Mouse (Mus musculus) limb, embryonic 15.5 days (tissue): ENCODE measurements around the gene Gm44805. TPM values are rescaled to one million over a fixed set of nuclear protein-coding genes. Genes with fewer than 3 reads are reported as not detected.

Experiments
- ATAC-seq: fragments of 200-750 bp; cut with Nextera tagmentation; 2 replicates; pipeline ENCODE4 v1.8.0; 2017; ENCODE audit warnings: low read depth, moderate TSS enrichment; ENCODE audit not compliant: insufficient number of reproducible peaks, low FRiP score, low TSS enrichment
- H3K27ac ChIP-seq: fragments of 300-500 bp; sonication (generic); 2 replicates; pipeline ENCODE4 v1.5.1; 2015; ENCODE audit warnings: moderate library complexity, mild to moderate bottlenecking, inconsistent platforms
- H3K27me3 ChIP-seq: fragments of 300-500 bp; sonication (generic); 2 replicates; pipeline ENCODE4 v1.6.1; 2015; ENCODE audit warnings: inconsistent platforms
- H3K36me3 ChIP-seq: fragments of 300-500 bp; sonication (generic); 2 replicates; pipeline ENCODE4 v1.6.1; 2015; ENCODE audit warnings: inconsistent platforms
- H3K4me1 ChIP-seq: fragments of 300-500 bp; sonication (generic); 2 replicates; pipeline ENCODE4 v1.6.1; 2015; ENCODE audit warnings: inconsistent platforms
- H3K4me2 ChIP-seq: fragments of 300-500 bp; sonication (generic); 2 replicates; pipeline ENCODE4 v1.6.1; 2015; ENCODE audit warnings: mild to moderate bottlenecking, inconsistent platforms
- H3K4me3 ChIP-seq: fragments of 300-500 bp; sonication (generic); 2 replicates; pipeline ENCODE4 v1.5.1; 2015; ENCODE audit warnings: mild to moderate bottlenecking, inconsistent platforms
- H3K9ac ChIP-seq: fragments of 300-500 bp; sonication (generic); 2 replicates; pipeline ENCODE4 v1.6.1; 2015; ENCODE audit warnings: inconsistent platforms
- H3K9me3 ChIP-seq: fragments of 300-500 bp; sonication (generic); 2 replicates; pipeline ENCODE4 v1.6.1; 2016; ENCODE audit warnings: inconsistent platforms
- WGBS: fragments of 180-500 bp; shearing (Covaris S2); methylation state at CpG from one replicate; pipeline ENCODE4 v1.1.7; 2015; 5-methylcytosine and 5-hydroxymethylcytosine counted together
- polyA plus RNA-seq: library from polyadenylated mRNA; unstranded; fragments of >200 nt; fragmentation: Nextera tagmentation; extraction: Ambion mirVana; gene quantifications from 2 replicates; pipeline ENCODE4 v1.2.1, GENCODE M21; 2015

The Gm44805 gene
- polyA plus RNA-seq, 1 experiment from 2014 or later = not detected

GRCm38 (mm10) chr7:19713598-19713997 lies 32.4 kb upstream of the Gm44805 start:
- Histone ChIP-seq H3K27me3 (no peaks in the 10 kb centered on the region), H3K9ac (no peak overlapping the region), H3K4me1 (peaks cover 24% of the 10 kb centered on the region), H3K36me3 (peaks cover 55% of the 10 kb centered on the region), H3K9me3 (no peaks in the 10 kb centered on the region), H3K4me2 (no peak overlapping the region), H3K27ac (no peak overlapping the region), H3K4me3 (no peak overlapping the region)
- 87% methylated on average over 9 of the region's 9 CpGs for WGBS
- ATAC-seq = no peak

- peaks cover 57% of the 10 kb centered on the region for H3K36me3 ChIP-seq
- no peak overlapping the region for H3K4me2 ChIP-seq
- H3K27me3 ChIP-seq = no peaks in the 10 kb centered on the region
- H3K9ac ChIP-seq = no peak overlapping the region
- 42% methylated on average over 4 of the region's 4 CpGs for WGBS
- no peak overlapping the region for H3K27ac ChIP-seq
- H3K4me1 ChIP-seq = peaks cover 24% of the 10 kb centered on the region
- ATAC-seq = no peak
- no peak overlapping the region for H3K4me3 ChIP-seq
- H3K9me3 ChIP-seq = no peaks in the 10 kb centered on the region
These were observed 32.0 kb upstream of the Gm44805 start for GRCm38 (mm10) chr7:19713196-19713595.

- Histone ChIP-seq H3K4me1 (peaks cover 24% of the 10 kb centered on the region), H3K36me3 (peaks cover 61% of the 10 kb centered on the region), H3K9me3 (no peaks in the 10 kb centered on the region), H3K4me3 (no peak overlapping the region), H3K4me2 (no peak overlapping the region), H3K27me3 (no peaks in the 10 kb centered on the region), H3K9ac (no peak overlapping the region), H3K27ac (no peak overlapping the region)
- 74% methylated on average over 4 of the region's 4 CpGs for WGBS
- no peak for ATAC-seq
These were observed 31.2 kb upstream of the Gm44805 start for GRCm38 (mm10) chr7:19712414-19712813.

GRCm38 (mm10) chr7:19710650-19711049 lies 29.4 kb upstream of the Gm44805 start:
- Histone ChIP-seq H3K36me3 (peaks cover 65% of the 10 kb centered on the region), H3K9me3 (no peaks in the 10 kb centered on the region), H3K4me3 (no peak overlapping the region), H3K4me1 (peaks cover 16% of the 10 kb centered on the region), H3K4me2 (no peak overlapping the region), H3K27me3 (no peaks in the 10 kb centered on the region), H3K27ac (no peak overlapping the region), H3K9ac (no peak overlapping the region)
- ATAC-seq = no peak
- WGBS = 89% methylated on average over 10 of the region's 10 CpGs

- H3K9me3 ChIP-seq = no peaks in the 10 kb centered on the region
- H3K9ac ChIP-seq = no peak overlapping the region
- 92% methylated on average over 7 of the region's 7 CpGs for WGBS
- peaks cover 12% of the 10 kb centered on the region for H3K4me1 ChIP-seq
- no peaks in the 10 kb centered on the region for H3K27me3 ChIP-seq
- ATAC-seq = no peak
- no peak overlapping the region for H3K4me3 ChIP-seq
- no peak overlapping the region for H3K4me2 ChIP-seq
- peaks cover 67% of the 10 kb centered on the region for H3K36me3 ChIP-seq
- no peak overlapping the region for H3K27ac ChIP-seq
These were observed 24.0 kb upstream of the Gm44805 start for GRCm38 (mm10) chr7:19705271-19705670.

GRCm38 (mm10) chr7:19704475-19704874 lies 23.3 kb upstream of the Gm44805 start:
- ATAC-seq = no peak
- H3K4me3 ChIP-seq = no peak overlapping the region
- H3K9ac ChIP-seq = no peak overlapping the region
- H3K27ac ChIP-seq = no peak overlapping the region
- peaks cover 61% of the 10 kb centered on the region for H3K36me3 ChIP-seq
- H3K4me2 ChIP-seq = no peak overlapping the region
- H3K9me3 ChIP-seq = no peaks in the 10 kb centered on the region
- 91% methylated on average over 4 of the region's 4 CpGs for WGBS
- H3K27me3 ChIP-seq = no peaks in the 10 kb centered on the region
- peaks cover 15% of the 10 kb centered on the region for H3K4me1 ChIP-seq

- Histone ChIP-seq H3K27ac (no peak overlapping the region), H3K4me1 (peaks cover 30% of the 10 kb centered on the region), H3K9me3 (no peaks in the 10 kb centered on the region), H3K4me2 (no peak overlapping the region), H3K36me3 (peaks cover 50% of the 10 kb centered on the region), H3K27me3 (no peaks in the 10 kb centered on the region), H3K4me3 (no peak overlapping the region), H3K9ac (no peak overlapping the region)
- ATAC-seq = no peak
- WGBS = 89% methylated on average over 16 of the region's 16 CpGs
These were observed 21.8 kb upstream of the Gm44805 start for GRCm38 (mm10) chr7:19702859-19703555.

GRCm38 (mm10) chr7:19701069-19701761 lies 20.0 kb upstream of the Gm44805 start:
- H3K4me3 ChIP-seq = no peak overlapping the region
- H3K4me2 ChIP-seq = no peak overlapping the region
- H3K9me3 ChIP-seq = no peaks in the 10 kb centered on the region; the same call in 1 of the 2 replicates
- ATAC-seq = 0 out of 2 replicates have a peak, but pooled peaks have one; percentile 31
- H3K4me1 ChIP-seq = peaks cover 32% of the 10 kb centered on the region
- WGBS = 35% methylated on average over 22 of the region's 22 CpGs
- no peaks in the 10 kb centered on the region for H3K27me3 ChIP-seq
- peaks cover 42% of the 10 kb centered on the region for H3K36me3 ChIP-seq
- peak overlapping the region; percentile 73 for H3K27ac ChIP-seq
- H3K9ac ChIP-seq = no peak overlapping the region

GRCm38 (mm10) chr7:19700299-19701068 lies 19.3 kb upstream of the Gm44805 start:
- Histone ChIP-seq H3K27me3 (no peaks in the 10 kb centered on the region), H3K4me2 (no peak overlapping the region), H3K9me3 (no peaks in the 10 kb centered on the region; the same call in 1 of the 2 replicates), H3K9ac (no peak overlapping the region), H3K27ac (peak overlapping the region; percentile 58), H3K4me3 (no peak overlapping the region), H3K4me1 (peaks cover 32% of the 10 kb centered on the region), H3K36me3 (peaks cover 42% of the 10 kb centered on the region)
- ATAC-seq = no peak
- WGBS = 60% methylated on average over 12 of the region's 12 CpGs

- peak overlapping the region; percentile 47 for H3K27ac ChIP-seq
- peaks cover 40% of the 10 kb centered on the region for H3K36me3 ChIP-seq
- H3K4me2 ChIP-seq = no peak overlapping the region
- WGBS = 78% methylated on average over 4 of the region's 4 CpGs
- peaks cover 32% of the 10 kb centered on the region for H3K4me1 ChIP-seq
- no peak overlapping the region for H3K9ac ChIP-seq
- no peaks in the 10 kb centered on the region for H3K27me3 ChIP-seq
- no peak for ATAC-seq
- H3K4me3 ChIP-seq = no peak overlapping the region
- no peaks in the 10 kb centered on the region; the same call in 1 of the 2 replicates for H3K9me3 ChIP-seq
These were observed 18.6 kb upstream of the Gm44805 start for GRCm38 (mm10) chr7:19699827-19700148.

- WGBS = 2% methylated on average over 20 of the region's 20 CpGs
- H3K9me3 ChIP-seq = no peaks in the 10 kb centered on the region; the same call in 1 of the 2 replicates
- peaks cover 35% of the 10 kb centered on the region for H3K36me3 ChIP-seq
- H3K4me2 ChIP-seq = peak within 1 kb of the TSS; percentile 58
- H3K4me3 ChIP-seq = peak within 1 kb of the TSS; percentile 31
- H3K27ac ChIP-seq = peak within 1 kb of the TSS; percentile 47
- H3K4me1 ChIP-seq = peaks cover 32% of the 10 kb centered on the region
- ATAC-seq = 0 out of 2 replicates have a peak, but pooled peaks have one; percentile 41
- peak within 1 kb of the TSS; percentile 23; the same call in 1 of the 2 replicates for H3K9ac ChIP-seq
- no peaks in the 10 kb centered on the region for H3K27me3 ChIP-seq
These were observed 17.9 kb upstream of the Gm44805 start, which contains the start of gene Apoe for GRCm38 (mm10) chr7:19698907-19699826. Apoe (minus strand) TSS chr7:19699188.
